Mouse (Mus musculus) hindbrain, embryonic 16.5 days (tissue): ENCODE data around the gene Numa1. TPM values are rescaled to one million over a fixed set of nuclear protein-coding genes. Genes with fewer than 3 reads are reported as not detected.
"Not testable (repeated sequence)": the region's sequence is repeated elsewhere in the genome, so short reads cannot be mapped to it uniquely, and the experiment has no call there.

Source experiments
- ATAC-seq: fragments of 200-750 bp; cut with Nextera tagmentation; 2 replicates; pipeline ENCODE4 v1.8.0; 2017; ENCODE audit warnings: moderate TSS enrichment, moderate library complexity
- H3K27ac ChIP-seq: fragments of 300-500 bp; sonication (generic); 2 replicates; pipeline ENCODE4 v1.5.1; 2014; ENCODE audit warnings: low read depth, mild to moderate bottlenecking, control low read depth, low read length, moderate library complexity
- H3K27me3 ChIP-seq: fragments of 300-500 bp; sonication (generic); replicated peaks from 2 replicates; pipeline ENCODE4 v1.6.1; 2014; ENCODE audit warnings: low read length; ENCODE audit not compliant: control insufficient read depth, insufficient read depth
- H3K36me3 ChIP-seq: fragments of 300-500 bp; sonication (generic); 2 replicates; pipeline ENCODE4 v1.6.1; 2014; ENCODE audit warnings: mild to moderate bottlenecking, low read length, moderate library complexity, mixed read lengths; ENCODE audit not compliant: control insufficient read depth, insufficient read depth
- H3K4me1 ChIP-seq: fragments of 300-500 bp; sonication (generic); 2 replicates; pipeline ENCODE4 v1.6.1; 2014; ENCODE audit warnings: low read depth, low read length; ENCODE audit not compliant: control insufficient read depth, insufficient read depth
- H3K4me2 ChIP-seq: fragments of 300-500 bp; sonication (generic); 2 replicates; pipeline ENCODE4 v1.6.1; 2014; ENCODE audit warnings: mild to moderate bottlenecking, low read length, control low read depth, moderate library complexity
- H3K4me3 ChIP-seq: fragments of 300-500 bp; sonication (generic); 2 replicates; pipeline ENCODE4 v1.5.1; 2014; ENCODE audit warnings: mild to moderate bottlenecking, low read length, control low read depth, moderate library complexity
- H3K9ac ChIP-seq: fragments of 300-500 bp; sonication (generic); 2 replicates; pipeline ENCODE4 v1.6.1; 2014; ENCODE audit warnings: low read depth, mild to moderate bottlenecking, control low read depth, low read length, moderate library complexity
- H3K9me3 ChIP-seq: fragments of 300-500 bp; sonication (generic); 2 replicates; pipeline ENCODE4 v1.6.1; 2014; ENCODE audit warnings: mild to moderate bottlenecking, low read length, moderate library complexity; ENCODE audit not compliant: control insufficient read depth
- WGBS: fragments of 180-500 bp; shearing (Covaris S2); extraction: QIAGEN DNeasy Blood & Tissue Kit; methylation state at CpG from one replicate; pipeline ENCODE4 v1.1.7; 2014; 5-methylcytosine and 5-hydroxymethylcytosine counted together
- polyA plus RNA-seq: library from polyadenylated mRNA; unstranded; fragments of >200 nt; fragmentation: Nextera tagmentation; extraction: Ambion mirVana; gene quantifications from 2 replicates; pipeline ENCODE4 v1.2.1, GENCODE M21; 2015

Gene Numa1
- polyA plus RNA-seq, 1 experiment from 2014 or later, result 32.7 TPM

DNA sequence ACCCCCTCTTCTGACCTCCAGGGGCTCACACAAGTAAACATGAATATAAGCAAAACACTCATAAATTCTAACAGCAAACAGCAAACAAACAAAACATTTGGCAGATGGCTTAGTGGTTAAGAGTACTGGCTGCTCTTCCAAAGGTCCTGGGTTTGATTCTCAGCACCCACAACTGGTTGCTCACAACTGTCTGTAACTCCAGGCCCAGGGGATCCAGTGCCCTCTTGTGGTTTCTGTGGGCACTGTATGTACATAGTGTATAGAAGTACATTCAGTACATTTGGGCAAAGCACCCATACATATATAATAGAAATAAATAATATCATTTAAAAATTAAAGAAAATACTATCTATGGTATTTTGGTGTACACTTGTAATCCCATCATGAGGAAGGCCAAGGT is 31.1 kb upstream of the Numa1 start:
- no peak overlapping the region for H3K4me3 ChIP-seq
- no peaks in the 10 kb centered on the region for H3K27me3 ChIP-seq
- no peaks in the 10 kb centered on the region for H3K9me3 ChIP-seq
- no peak overlapping the region for H3K27ac ChIP-seq
- H3K4me2 ChIP-seq, result no peak overlapping the region
- H3K9ac ChIP-seq, result no peak overlapping the region
- H3K4me1 ChIP-seq, result peaks cover 18% of the 10 kb centered on the region
- no peak for ATAC-seq
- 0 out of 2 replicates have a peak, but pooled peaks cover 5% of the 10 kb centered on the region for H3K36me3 ChIP-seq

DNA sequence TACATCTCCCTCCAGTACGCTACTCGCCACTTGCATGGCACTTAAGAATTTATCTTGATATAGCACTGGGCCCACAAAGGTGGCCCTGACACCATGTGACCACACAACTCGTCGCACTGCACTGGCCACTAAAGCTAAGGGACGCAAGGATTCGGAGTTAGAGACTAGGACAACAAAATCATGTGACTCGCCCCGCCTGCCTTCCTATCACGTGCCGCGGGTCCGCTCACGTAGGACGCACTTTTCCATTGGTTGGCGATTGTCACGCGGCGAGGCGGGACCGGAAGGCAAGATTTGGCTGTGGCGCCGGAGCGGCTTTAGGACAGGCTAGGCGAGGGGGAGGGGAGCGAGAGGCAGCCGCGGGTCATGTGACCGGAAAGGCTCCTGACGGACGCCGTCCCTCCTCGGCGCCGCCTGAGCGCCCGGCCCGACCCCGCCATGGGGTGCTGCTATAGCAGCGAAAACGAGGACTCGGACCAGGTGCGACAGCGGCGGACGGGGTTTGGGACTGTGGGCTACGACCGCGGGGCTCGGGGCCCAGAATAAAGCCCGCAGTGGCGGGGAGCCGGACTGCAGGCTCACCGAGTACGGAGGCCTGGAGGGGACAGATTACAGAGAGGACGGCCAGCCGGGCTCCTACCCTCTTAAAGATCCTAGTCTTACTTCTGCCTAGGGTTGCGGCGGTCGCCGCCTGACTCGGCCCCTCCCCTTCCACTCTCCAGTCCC is 28.2 kb upstream of the Numa1 start, which contains the start of gene Lamtor1:
TSS of gene Lamtor1 (plus strand) at position 344 of the 726 bp plus-strand sequence.
- peak within 1 kb of the TSS; percentile 97 for H3K27ac ChIP-seq
- H3K27me3 ChIP-seq, result no peaks in the 10 kb centered on the region
- ATAC-seq, result peak; percentile 98
- H3K9me3 ChIP-seq, result no peaks in the 10 kb centered on the region
- WGBS, result under 1% methylated on average over 60 of the region's 61 CpGs
- peak within 1 kb of the TSS; percentile 98 for H3K9ac ChIP-seq
- H3K4me2 ChIP-seq, result peak within 1 kb of the TSS; percentile 82
- H3K4me3 ChIP-seq, result peak within 1 kb of the TSS; percentile 93
- peaks cover 10% of the 10 kb centered on the region for H3K36me3 ChIP-seq
- peaks cover 23% of the 10 kb centered on the region for H3K4me1 ChIP-seq

DNA sequence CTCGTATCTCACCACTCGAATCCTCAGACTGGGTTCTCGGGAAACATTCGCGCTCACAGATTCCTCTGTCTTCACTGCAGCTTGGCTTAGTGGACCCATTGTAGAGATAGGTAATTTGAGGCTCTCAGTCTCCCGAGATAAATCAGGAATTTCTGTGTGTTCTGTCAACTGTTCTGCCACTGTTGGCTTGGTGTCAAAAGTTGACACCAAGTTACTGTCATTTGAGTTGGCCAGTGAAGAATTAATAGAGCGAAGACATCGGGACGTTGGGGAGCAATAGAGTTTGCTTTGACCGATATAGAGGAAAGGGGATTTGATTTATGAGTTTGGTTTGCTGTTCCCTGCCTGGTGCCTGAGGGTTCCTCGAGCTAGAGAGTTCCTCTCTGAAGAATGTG is 27.6 kb upstream of the Numa1 start, which contains the start of gene Tomt:
TSS of gene Tomt (minus strand) at position 73 of the 395 bp plus-strand sequence.
- Histone ChIP-seq H3K27ac (peak within 1 kb of the TSS; percentile 97), H3K9ac (peak within 1 kb of the TSS; percentile 98), H3K4me3 (peak within 1 kb of the TSS; percentile 93), H3K9me3 (no peaks in the 10 kb centered on the region), H3K4me2 (peak within 1 kb of the TSS; percentile 82), H3K27me3 (no peaks in the 10 kb centered on the region), H3K4me1 (peaks cover 23% of the 10 kb centered on the region), H3K36me3 (peaks cover 10% of the 10 kb centered on the region)
- ATAC-seq, result no peak
- WGBS, result 24% methylated on average over 11 of the region's 11 CpGs

DNA sequence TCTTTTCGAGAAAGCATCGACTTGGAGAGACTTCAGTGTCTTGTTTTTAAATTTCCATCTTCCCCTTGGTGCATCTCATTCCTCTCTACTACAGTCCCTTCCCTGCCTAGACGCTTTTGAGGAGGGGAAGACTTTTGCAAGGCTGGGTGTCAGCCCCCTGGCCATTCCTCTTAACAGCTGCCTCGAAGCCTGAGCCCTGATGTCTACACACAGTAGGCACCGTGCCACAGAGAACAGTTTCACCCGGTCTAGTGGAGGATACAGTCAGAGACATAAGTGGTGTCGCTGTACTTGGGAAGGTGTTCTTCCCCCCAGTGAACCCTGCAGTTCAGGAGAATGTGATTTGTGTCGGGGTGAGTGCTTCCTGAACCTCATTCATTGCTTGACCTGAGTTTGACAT is 27.2 kb upstream of the Numa1 start:
- no peak for ATAC-seq
- H3K27ac ChIP-seq, result no peak overlapping the region

GRCm38 (mm10) chr7:101908367-101908766 is 25.5 kb upstream of the Numa1 start:
- no peaks in the 10 kb centered on the region for H3K27me3 ChIP-seq
- WGBS, result 83% methylated on average over 4 of the region's 4 CpGs
- peaks cover 16% of the 10 kb centered on the region for H3K36me3 ChIP-seq
- no peak for ATAC-seq
- no peak overlapping the region for H3K9ac ChIP-seq
- no peak overlapping the region for H3K4me2 ChIP-seq
- H3K9me3 ChIP-seq, result no peaks in the 10 kb centered on the region
- H3K4me3 ChIP-seq, result no peak overlapping the region
- no peak overlapping the region for H3K27ac ChIP-seq
- peaks cover 23% of the 10 kb centered on the region for H3K4me1 ChIP-seq

More for the DNA sequence above, 27.2 kb upstream of the Numa1 start:
- Histone ChIP-seq H3K9ac (peak overlapping the region; percentile 98), H3K4me3 (peak overlapping the region; percentile 93), H3K36me3 (peaks cover 10% of the 10 kb centered on the region), H3K4me2 (peak overlapping the region; percentile 82), H3K9me3 (no peaks in the 10 kb centered on the region), H3K27me3 (no peaks in the 10 kb centered on the region), H3K4me1 (peaks cover 23% of the 10 kb centered on the region)
- WGBS, result 74% methylated on average over 8 of the region's 8 CpGs

- WGBS, result 91% methylated on average over 4 of the region's 4 CpGs
- H3K9me3 ChIP-seq, result no peaks in the 10 kb centered on the region
- H3K27ac ChIP-seq, result no peak overlapping the region
- H3K27me3 ChIP-seq, result no peaks in the 10 kb centered on the region
- H3K4me2 ChIP-seq, result no peak overlapping the region
- no peak for ATAC-seq
- H3K4me3 ChIP-seq, result no peak overlapping the region
- H3K36me3 ChIP-seq, result peaks cover 22% of the 10 kb centered on the region
- H3K4me1 ChIP-seq, result peaks cover 18% of the 10 kb centered on the region
- H3K9ac ChIP-seq, result no peak overlapping the region
Measured at GRCm38 (mm10) chr7:101910138-101910537, 23.8 kb upstream of the Numa1 start.

- Histone ChIP-seq H3K9ac (no peak overlapping the region), H3K4me2 (no peak overlapping the region), H3K36me3 (peaks cover 22% of the 10 kb centered on the region), H3K4me1 (peaks cover 9% of the 10 kb centered on the region), H3K9me3 (no peaks in the 10 kb centered on the region), H3K27ac (no peak overlapping the region), H3K4me3 (no peak overlapping the region), H3K27me3 (no peaks in the 10 kb centered on the region)
- no peak for ATAC-seq
- 59% methylated on average over 3 of the region's 3 CpGs for WGBS
Measured at GRCm38 (mm10) chr7:101911982-101912381, 21.9 kb upstream of the Numa1 start.

GRCm38 (mm10) chr7:101918071-101918470 is 15.8 kb upstream of the Numa1 start:
- Histone ChIP-seq H3K9me3 (no peaks in the 10 kb centered on the region), H3K27me3 (no peaks in the 10 kb centered on the region), H3K9ac (no peak overlapping the region), H3K4me3 (no peak overlapping the region), H3K4me1 (no peaks in the 10 kb centered on the region), H3K36me3 (peaks cover 7% of the 10 kb centered on the region), H3K4me2 (no peak overlapping the region), H3K27ac (no peak overlapping the region)
- ATAC-seq, result peak; percentile 86
- WGBS, result 11% methylated on average over 1 of the region's 1 CpGs

DNA sequence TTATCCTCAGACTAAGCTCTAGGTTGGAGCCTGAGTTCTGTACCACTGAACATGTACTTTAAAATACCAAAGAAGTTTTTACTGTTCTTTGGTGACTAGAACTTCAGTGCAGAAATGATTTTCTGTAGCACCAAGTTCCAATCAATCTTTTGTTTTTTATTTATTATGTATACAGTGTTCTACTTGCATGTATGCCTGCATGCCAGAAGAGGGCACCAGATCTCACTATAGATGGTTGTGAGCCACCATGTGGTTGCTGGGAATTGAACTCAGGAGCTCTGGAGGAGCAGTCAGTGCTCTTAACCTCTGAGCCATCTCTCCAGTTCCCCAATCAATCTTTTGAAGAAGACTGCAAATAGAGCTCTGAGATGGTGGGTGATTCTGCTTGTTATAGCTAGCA is 8.0 kb upstream of the Numa1 start:
- ATAC-seq, H3K27me3 ChIP-seq, H3K36me3 ChIP-seq, H3K9me3 ChIP-seq, H3K9ac ChIP-seq, H3K4me1 ChIP-seq, H3K4me3 ChIP-seq, H3K4me2 ChIP-seq, H3K27ac ChIP-seq: not testable (repeated sequence)
